Mouse (Mus musculus) spleen, postnatal 14 days (tissue): ENCODE data around the gene Map3k3.

Experiments used
- DNase-seq, 2 experiments: peaks; one replicate each; pipeline ENCODE4 v3.0.0; 2021 to 2022; ENCODE audit warnings: low spot score in 2 of 2

The Map3k3 gene

DNA sequence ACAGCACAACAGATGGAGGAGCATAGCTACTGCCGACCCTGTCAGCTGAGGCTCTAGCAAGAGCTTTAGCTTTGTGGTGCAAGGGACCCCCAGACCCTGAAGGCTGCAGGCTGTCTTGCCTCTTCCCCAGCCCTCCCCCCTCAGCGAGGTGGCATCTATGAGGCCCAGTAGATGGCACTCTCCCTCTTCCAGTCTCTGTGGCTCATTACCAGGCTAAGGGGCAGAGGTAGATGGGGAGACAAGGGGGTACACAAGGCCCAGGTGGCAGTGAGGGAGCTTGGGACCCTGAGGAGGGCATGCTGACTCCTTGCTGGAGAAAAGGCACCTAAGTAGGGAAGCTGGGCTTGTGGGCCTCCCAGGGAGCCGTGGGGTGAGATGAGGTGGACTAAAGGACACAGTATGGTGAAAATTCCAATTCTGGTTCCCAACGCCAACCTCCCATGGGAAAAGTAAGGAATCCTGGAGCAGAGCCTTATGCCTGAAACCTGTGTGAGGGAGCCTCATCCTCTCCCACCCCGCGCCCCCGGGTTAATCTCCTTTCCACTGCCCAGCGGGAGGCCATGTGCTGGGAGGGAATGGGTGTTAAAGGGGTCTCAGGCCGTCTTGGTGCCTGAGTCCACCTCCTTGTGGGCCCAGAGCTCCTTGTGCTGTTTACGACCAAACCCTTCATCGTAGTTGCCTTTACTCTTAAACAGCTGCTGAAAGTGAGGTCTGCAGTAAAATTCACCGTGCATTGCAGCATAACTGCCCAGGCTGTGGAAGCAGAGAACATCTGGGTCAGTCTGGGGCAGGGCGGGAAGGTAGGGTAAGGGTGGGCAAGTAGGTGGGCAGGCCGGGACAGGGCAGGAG, 73.9 kb downstream of the Map3k3 start:
- peak in 1 of 2 experiments; percentile 42 for DNase-seq

GRCm38 (mm10) chr11:106158930-106159215, 74.5 kb downstream of the Map3k3 start:
- DNase-seq: no peak

GRCm38 (mm10) chr11:106159216-106159920, 75.0 kb downstream of the Map3k3 start:
- DNase-seq: peak; percentile 61 to 73

GRCm38 (mm10) chr11:106159921-106160840, 75.8 kb downstream of the Map3k3 start:
- DNase-seq: peak; percentile 56 to 68

DNA sequence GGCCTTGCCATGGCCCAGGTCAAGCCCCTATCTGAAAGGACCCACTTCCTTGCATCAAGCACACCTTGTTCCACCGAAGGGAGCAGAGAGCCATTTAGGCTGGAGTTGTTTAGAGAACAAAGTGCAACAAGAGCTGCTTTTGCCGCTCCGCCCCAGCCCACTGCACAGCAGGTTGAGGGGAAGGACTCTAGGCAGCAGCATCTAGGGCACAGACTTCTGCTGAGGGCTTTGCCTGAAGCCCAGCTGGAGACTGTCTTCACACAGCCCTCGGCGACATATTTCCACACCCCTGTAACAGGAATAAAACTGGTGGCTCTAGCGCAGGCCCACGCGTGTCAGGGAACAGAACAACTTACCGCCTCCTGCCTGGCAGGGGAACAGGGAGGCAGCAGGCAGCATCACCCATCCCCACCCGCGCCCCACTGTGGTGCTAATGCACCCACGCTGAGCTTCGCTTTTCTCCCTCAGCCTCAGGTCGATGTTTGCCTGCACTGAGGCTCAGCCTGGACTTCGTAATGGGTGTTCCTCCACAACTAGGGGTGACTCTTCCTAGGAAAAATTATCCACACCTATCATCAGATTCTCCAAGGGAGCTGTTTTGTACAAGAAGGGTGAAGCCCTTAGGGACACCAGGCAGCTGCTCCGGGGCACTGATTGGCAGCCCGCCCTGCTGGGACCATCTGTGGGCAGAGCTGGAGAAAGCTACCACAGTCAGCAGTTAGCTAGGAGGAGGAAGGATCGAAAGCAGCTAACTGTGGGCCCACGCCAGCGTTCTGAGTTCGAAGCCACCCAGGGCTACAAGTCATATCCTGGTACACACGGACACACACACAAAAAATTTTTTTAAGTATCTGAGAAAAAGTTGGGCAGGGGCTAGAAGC, 76.7 kb downstream of the Map3k3 start, which contains the start of the genes Gm10840 and Limd2:
Gm10840 (plus strand) TSS at position 10 of the 881 bp plus-strand sequence.
Limd2 (minus strand) TSS at position 20 of the 881 bp plus-strand sequence.
- DNase-seq: peak in 1 of 2 experiments; percentile 40

DNA sequence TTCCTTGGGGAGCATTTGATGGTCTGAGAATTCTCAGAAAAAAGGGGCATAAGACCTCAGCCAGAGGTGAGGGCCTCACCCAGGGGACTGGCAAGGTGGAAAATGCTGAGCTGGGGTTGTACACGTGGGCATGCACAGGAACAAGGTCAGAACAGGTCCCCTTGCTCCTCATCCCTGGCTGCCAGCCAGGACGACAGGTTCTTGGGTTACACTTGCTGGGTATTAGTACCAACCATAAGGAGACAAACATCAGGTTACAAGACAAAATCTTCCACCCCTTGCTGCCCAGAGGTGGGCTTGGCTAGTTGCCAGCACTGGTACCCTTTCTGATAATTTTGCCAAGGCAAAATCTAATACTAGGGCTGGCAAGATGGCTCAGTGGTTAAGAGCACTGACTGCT, 77.8 kb downstream of the Map3k3 start:
- DNase-seq: no peak

DNA sequence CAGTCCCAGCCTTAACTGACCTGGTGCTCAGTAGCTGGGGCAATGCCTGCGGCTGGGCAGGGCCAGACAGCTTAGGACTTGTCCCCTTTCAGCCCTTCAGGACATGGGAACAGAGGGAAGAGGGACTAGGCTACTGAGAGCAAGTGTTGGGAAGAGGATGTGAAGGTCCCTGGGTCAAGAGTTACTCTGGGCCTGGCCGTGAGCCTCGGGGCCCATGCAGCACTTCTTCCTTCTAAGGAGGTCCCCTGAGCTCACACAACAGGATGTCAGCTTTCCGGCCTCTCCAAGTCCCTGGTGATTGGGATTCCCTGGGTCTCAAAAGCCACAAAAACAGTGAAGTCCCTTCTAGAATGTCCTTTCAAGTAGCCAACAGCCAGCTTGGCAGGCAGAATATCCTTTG, 79.1 kb downstream of the Map3k3 start:
- no peak for DNase-seq

- no peak for DNase-seq
These were observed 80.3 kb downstream of the Map3k3 start for GRCm38 (mm10) chr11:106164601-106165180.

GRCm38 (mm10) chr11:106167435-106167834, 83.0 kb downstream of the Map3k3 start:
- no peak for DNase-seq

- DNase-seq: no peak
These were observed 86.4 kb downstream of the Map3k3 start for GRCm38 (mm10) chr11:106170807-106171206.

DNA sequence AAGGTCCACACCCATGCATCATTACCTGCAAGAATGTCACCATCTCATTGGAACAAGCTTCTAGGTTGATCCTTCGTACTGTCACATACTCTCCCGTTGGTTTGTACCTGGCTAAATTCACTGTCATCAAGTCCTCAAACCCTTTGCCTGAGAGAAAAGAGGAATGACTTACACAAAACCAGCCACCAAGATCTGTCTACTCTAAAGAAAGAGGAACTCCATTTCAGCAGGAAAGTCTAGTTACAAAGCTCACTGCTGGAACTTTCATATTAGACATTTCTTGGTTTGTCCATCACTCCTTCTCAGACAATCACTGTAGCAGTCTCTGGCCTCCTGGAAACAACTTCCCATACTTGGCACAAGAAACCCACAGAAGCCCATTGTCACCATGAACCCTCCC, 88.8 kb downstream of the Map3k3 start:
- no peak for DNase-seq

DNA sequence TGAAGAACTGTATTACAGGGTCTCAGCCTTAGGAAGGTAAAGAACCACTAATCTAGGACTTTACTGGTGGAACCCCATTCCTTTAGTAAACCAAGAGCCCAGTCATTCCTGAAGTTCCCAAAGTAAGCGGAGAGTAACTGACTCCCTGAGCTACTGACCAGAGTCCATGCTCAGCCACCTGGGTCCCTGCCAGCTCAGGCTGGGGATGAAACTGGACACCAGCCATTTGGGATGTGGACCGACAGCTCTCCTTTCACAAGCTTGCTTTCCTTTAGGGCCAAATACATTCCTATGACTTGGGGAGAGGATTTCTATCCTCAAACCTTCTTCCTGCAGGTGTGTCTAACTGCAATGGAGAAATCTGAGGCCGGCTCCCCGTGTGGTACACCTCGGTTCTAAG, 90.0 kb downstream of the Map3k3 start:
- DNase-seq: no peak

DNA sequence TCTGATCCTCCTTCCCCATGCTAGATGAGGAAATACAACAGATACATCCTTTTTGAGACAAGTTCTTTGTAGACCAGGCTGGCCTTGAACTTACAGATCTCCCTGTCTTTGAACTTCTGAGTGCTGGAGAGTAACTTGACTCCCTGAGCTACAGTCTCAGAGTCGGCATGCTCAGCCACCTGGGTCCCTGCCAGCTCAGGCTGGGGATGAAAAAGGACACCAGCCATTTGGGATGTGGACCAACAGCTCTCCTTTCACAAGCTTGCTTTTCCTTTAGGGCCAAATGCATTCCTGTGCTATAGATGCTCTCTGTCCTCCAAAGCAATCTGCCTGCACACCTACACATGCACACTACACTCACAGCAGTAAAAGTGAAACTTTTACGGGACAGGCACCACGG, 90.7 kb downstream of the Map3k3 start:
- no peak for DNase-seq

DNA sequence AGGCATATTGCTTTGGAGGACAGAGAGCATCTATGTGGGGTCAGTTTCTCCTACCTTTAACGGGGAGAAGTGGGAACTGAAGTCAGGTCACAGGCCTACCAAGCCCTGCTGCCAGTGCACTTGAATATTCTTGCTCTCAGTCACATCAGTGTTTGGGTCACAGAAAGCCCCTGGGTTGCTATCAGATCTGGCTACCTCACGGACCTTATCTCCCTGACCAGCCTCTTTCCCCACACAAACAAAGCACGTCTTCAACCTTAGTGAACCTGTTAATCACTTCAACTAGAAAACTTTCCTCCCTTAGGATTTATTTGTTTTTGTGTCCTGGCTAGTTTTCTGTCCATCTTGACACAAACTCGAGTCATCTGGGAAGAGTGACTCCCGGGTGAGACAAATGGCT, 92.0 kb downstream of the Map3k3 start:
- no peak for DNase-seq

DNA sequence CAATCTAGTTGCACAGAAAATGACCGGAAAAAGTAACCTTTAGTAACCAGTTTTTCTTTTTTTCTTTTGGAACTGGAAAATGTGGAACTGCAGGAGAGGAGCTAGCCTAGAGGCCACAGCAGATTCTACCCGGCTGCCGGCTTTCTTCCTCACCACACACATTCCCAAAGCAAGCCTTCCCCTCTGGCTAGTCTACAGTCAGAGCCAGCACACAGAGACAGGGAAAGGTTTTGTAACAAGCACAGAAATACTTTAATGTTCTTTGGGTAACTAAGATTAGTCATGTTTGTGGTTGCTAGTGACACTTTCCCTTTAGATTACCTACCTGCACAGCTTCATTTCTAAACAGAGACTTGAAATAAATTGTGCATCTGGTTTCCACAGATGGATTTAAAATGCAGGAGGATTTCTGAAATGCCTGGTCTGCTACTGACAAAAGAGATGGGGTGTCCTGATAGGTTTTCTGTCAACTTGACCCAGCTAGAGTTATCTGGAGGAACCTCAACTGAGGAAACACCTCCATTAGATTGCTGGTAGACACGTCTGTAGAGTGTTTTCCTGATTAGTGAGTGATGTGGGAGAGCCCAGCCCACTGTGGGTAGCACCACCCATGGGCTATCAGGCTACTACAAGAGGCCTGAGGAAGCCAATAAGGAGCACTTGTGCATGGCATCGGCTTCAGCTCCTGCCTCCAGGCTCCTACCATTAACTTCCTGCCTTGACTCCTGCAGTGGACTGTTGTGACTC, 93.8 kb downstream of the Map3k3 start:
- no peak for DNase-seq

GRCm38 (mm10) chr11:106179711-106180448, 95.5 kb downstream of the Map3k3 start:
- DNase-seq: no peak

- DNase-seq: no peak
These were observed 96.0 kb downstream of the Map3k3 start for GRCm38 (mm10) chr11:106180449-106180801.

GRCm38 (mm10) chr11:106187326-106187725, 102.9 kb downstream of the Map3k3 start:
- DNase-seq: no peak

DNA sequence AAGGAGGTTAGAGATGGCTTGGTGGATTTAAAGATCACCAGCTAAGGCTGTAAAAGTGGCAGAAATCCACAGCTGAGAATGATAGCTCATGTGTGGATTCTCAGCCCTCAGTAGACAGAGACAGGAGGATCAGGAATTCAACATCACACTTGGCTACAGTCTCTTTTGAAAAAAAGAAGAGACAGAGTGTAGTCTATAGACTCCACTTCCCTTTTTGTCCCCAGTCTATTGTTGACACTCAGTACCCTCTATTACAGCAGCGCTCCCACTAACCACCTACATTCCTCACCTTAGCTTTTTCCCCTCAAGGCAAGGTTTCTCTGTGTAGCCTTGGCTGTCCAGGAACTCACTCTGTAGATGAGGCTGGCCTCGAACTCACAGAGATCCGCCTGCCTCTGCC, 107.3 kb downstream of the Map3k3 start:
- DNase-seq: no peak
